Mouse (Mus musculus): ENCODE measurements at regions not wholly inside any gene's neighbourhood (a gene's known extent, or its start where the extent isn't known, plus 50 kb on each side); places are given as distances from the start of the nearest gene placed in this dataset.

DNA sequence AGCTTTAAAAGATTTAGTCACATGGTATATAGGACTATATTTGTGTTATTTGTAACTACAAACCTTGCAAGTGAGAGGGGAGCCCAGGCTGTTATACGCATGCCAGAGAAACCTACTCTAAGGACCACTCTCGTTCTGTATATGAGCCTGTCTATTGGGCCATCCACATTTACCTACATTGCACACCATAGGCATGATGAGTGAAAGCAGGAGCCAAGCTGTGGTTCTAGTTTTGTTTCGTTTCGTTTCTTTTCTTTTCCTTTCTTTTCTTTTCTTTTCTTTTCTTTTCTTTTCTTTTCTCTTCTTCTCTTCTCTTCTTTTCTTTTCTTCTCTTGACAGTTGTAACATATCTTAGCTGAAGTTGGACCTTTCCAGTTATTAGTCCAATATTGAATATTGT lies 109.2 kb upstream of the Fndc3a start:
- Histone ChIP-seq H3K9me3 (ENCODE audit: control insufficient read depth, low read length) (no peaks in the 10 kb centered on the region), H3K4me1 (replicated peaks; ENCODE audit: control insufficient read depth, insufficient read depth, low read length) (no peaks in the 10 kb centered on the region), H3K4me2 (replicated peaks; ENCODE audit: low read depth, low read length) (no peak overlapping the region), H3K27me3 (ENCODE audit: control insufficient read depth, insufficient read depth, low read length) (no peaks in the 10 kb centered on the region), H3K4me3 (ENCODE audit: low read depth, low read length) (no peak overlapping the region), H3K27ac (ENCODE audit: low read depth, low read length) (no peak overlapping the region), H3K9ac (ENCODE audit: low read depth, low read length) (no peak overlapping the region), H3K36me3 (ENCODE audit: control insufficient read depth, insufficient read depth, low read length) (no peaks in the 10 kb centered on the region)
- ATAC-seq (ENCODE audit: low FRiP score) (no peak), DNase-seq (ENCODE audit: low spot score) (no peak)
- WGBS, result 90% methylated on average over 4 of the region's 4 CpGs

DNA sequence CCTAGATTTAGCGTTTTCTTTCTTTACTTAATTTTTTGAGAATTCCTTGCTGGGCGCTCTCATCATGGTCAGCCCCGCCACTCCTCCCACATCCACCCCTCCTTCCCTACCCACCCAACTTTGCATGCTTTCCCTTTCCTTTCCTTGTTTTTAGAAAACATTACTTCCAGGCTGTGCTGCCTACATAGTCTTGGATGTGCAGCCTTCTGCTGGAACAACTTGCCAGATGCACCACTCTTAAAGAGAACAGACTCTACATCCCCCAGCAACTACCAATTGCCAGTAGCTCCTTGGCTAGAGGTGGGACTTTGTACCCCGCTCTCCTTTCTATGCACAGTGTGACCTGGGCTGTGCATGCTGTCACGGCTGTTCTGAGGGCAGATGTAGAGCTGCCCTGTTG lies 108.0 kb upstream of the Fndc3a start:
- no peaks in the 10 kb centered on the region for H3K9me3 ChIP-seq (ENCODE audit: control insufficient read depth, low read length)
- no peak for ATAC-seq (ENCODE audit: low FRiP score)
- H3K27ac ChIP-seq (ENCODE audit: low read depth, low read length), result no peak overlapping the region
- DNase-seq (ENCODE audit: low spot score), result no peak
- no peak overlapping the region for H3K4me3 ChIP-seq (ENCODE audit: low read depth, low read length)
- 90% methylated on average over 5 of the region's 5 CpGs for WGBS
- no peak overlapping the region for H3K9ac ChIP-seq (ENCODE audit: low read depth, low read length)
- H3K4me2 ChIP-seq (replicated peaks; ENCODE audit: low read depth, low read length), result no peak overlapping the region
- H3K4me1 ChIP-seq (replicated peaks; ENCODE audit: control insufficient read depth, insufficient read depth, low read length), result no peaks in the 10 kb centered on the region
- no peaks in the 10 kb centered on the region for H3K36me3 ChIP-seq (ENCODE audit: control insufficient read depth, insufficient read depth, low read length)
- H3K27me3 ChIP-seq (ENCODE audit: control insufficient read depth, insufficient read depth, low read length), result no peaks in the 10 kb centered on the region

DNA sequence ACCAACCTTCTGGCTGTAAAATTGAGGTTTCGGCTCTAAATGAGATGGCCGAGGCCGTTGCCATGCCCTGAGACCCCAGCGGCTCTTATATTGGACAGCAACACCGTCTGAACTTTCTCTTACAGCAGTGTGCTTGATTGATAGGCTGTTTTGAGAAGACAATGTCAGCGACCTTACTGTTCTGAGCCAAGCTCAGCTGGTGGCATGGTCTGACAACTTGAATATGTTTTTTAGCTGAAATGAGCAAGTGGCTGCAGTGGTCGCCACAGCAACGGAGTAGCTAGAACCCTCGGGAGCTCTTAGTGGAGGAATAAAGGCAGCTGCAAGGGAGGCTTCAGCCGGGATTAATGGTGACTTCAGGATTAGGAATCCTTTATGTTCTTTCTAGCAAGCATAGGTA lies 107.0 kb upstream of the Fndc3a start:
- no peak overlapping the region for H3K4me3 ChIP-seq (ENCODE audit: low read depth, low read length)
- H3K4me2 ChIP-seq (replicated peaks; ENCODE audit: low read depth, low read length), result no peak overlapping the region
- peak; percentile 70 for DNase-seq (ENCODE audit: low spot score)
- 17% methylated on average over 10 of the region's 10 CpGs for WGBS
- no peaks in the 10 kb centered on the region for H3K4me1 ChIP-seq (replicated peaks; ENCODE audit: control insufficient read depth, insufficient read depth, low read length)
- H3K27me3 ChIP-seq (ENCODE audit: control insufficient read depth, insufficient read depth, low read length), result no peaks in the 10 kb centered on the region
- H3K36me3 ChIP-seq (ENCODE audit: control insufficient read depth, insufficient read depth, low read length), result no peaks in the 10 kb centered on the region
- H3K9ac ChIP-seq (ENCODE audit: low read depth, low read length), result no peak overlapping the region
- ATAC-seq (ENCODE audit: low FRiP score), result peak; percentile 89
- H3K27ac ChIP-seq (ENCODE audit: low read depth, low read length), result 0 out of 2 replicates have a peak overlapping the region, but pooled peaks have one; percentile 17
- no peaks in the 10 kb centered on the region for H3K9me3 ChIP-seq (ENCODE audit: control insufficient read depth, low read length)

DNA sequence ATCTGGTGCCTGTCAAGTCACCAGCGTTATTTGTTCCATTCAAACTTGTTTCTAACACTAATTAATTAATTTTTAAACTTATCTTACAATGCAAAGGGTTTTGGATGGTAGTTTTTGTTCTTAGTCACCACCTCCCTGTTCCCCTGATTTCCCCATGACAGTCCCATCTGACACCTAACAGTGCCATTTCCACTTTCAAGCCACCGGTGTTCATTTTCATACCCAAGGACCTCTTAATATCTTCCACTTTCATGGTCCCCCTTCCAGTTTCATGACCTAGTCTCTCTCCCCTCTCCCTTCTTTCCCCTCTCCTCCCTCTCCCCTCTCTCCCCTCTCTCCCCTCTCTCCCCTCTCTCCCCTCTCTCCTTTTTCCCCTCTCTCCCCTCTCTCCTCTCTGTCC lies 99.3 kb upstream of the Fndc3a start:
- Histone ChIP-seq H3K9me3 (ENCODE audit: control insufficient read depth, low read length) (no peaks in the 10 kb centered on the region), H3K27me3 (ENCODE audit: control insufficient read depth, insufficient read depth, low read length) (no peaks in the 10 kb centered on the region), H3K4me1 (replicated peaks; ENCODE audit: control insufficient read depth, insufficient read depth, low read length) (no peaks in the 10 kb centered on the region), H3K27ac (ENCODE audit: low read depth, low read length) (no peak overlapping the region), H3K4me2 (replicated peaks; ENCODE audit: low read depth, low read length) (no peak overlapping the region), H3K9ac (ENCODE audit: low read depth, low read length) (no peak overlapping the region), H3K36me3 (ENCODE audit: control insufficient read depth, insufficient read depth, low read length) (no peaks in the 10 kb centered on the region), H3K4me3 (ENCODE audit: low read depth, low read length) (no peak overlapping the region)
- no peak for DNase-seq (ENCODE audit: low spot score)
- no peak for ATAC-seq (ENCODE audit: low FRiP score)
- WGBS, result 70% methylated on average over 2 of the region's 2 CpGs

DNA sequence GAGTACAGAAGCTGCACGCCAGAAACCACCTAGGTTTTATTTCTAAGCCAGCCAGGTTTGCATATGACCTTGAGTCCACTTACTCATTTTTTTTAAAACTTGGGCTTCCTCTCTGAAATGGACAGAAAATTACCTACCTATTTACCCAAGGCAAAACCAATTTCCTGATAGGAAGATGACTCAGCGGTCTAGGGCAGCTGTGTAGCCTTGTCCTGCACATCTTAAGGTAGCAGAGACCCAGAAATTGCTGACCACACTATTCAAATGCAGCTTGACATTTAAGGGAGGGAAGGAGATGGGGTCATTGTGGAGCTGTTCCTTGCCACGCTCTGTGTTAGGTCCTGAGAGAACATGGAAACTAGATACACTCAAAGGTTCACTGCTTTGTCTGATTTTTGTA lies 98.1 kb upstream of the Fndc3a start:
- H3K36me3 ChIP-seq (ENCODE audit: control insufficient read depth, insufficient read depth, low read length), result no peaks in the 10 kb centered on the region
- no peak overlapping the region for H3K4me3 ChIP-seq (ENCODE audit: low read depth, low read length)
- no peak overlapping the region for H3K27ac ChIP-seq (ENCODE audit: low read depth, low read length)
- H3K9me3 ChIP-seq (ENCODE audit: control insufficient read depth, low read length), result no peaks in the 10 kb centered on the region
- 91% methylated on average over 3 of the region's 3 CpGs for WGBS
- ATAC-seq (ENCODE audit: low FRiP score) (no peak), DNase-seq (ENCODE audit: low spot score) (no peak)
- H3K27me3 ChIP-seq (ENCODE audit: control insufficient read depth, insufficient read depth, low read length), result no peaks in the 10 kb centered on the region
- no peak overlapping the region for H3K9ac ChIP-seq (ENCODE audit: low read depth, low read length)
- no peaks in the 10 kb centered on the region for H3K4me1 ChIP-seq (replicated peaks; ENCODE audit: control insufficient read depth, insufficient read depth, low read length)
- H3K4me2 ChIP-seq (replicated peaks; ENCODE audit: low read depth, low read length), result no peak overlapping the region

GRCm38 (mm10) chr14:72807286-72807685 lies 97.5 kb upstream of the Fndc3a start:
- Histone ChIP-seq H3K36me3 (ENCODE audit: control insufficient read depth, insufficient read depth, low read length) (no peaks in the 10 kb centered on the region), H3K9me3 (ENCODE audit: control insufficient read depth, low read length) (no peaks in the 10 kb centered on the region), H3K4me1 (replicated peaks; ENCODE audit: control insufficient read depth, insufficient read depth, low read length) (no peaks in the 10 kb centered on the region), H3K27me3 (ENCODE audit: control insufficient read depth, insufficient read depth, low read length) (no peaks in the 10 kb centered on the region), H3K4me3 (ENCODE audit: low read depth, low read length) (no peak overlapping the region), H3K27ac (ENCODE audit: low read depth, low read length) (no peak overlapping the region), H3K9ac (ENCODE audit: low read depth, low read length) (no peak overlapping the region), H3K4me2 (replicated peaks; ENCODE audit: low read depth, low read length) (no peak overlapping the region)
- no peak for DNase-seq (ENCODE audit: low spot score)
- no peak for ATAC-seq (ENCODE audit: low FRiP score)
- WGBS, result 82% methylated on average over 7 of the region's 7 CpGs

- Histone ChIP-seq H3K36me3 (ENCODE audit: control insufficient read depth, insufficient read depth, low read length) (no peaks in the 10 kb centered on the region), H3K4me1 (replicated peaks; ENCODE audit: control insufficient read depth, insufficient read depth, low read length) (no peaks in the 10 kb centered on the region), H3K4me2 (replicated peaks; ENCODE audit: low read depth, low read length) (no peak overlapping the region), H3K9ac (ENCODE audit: low read depth, low read length) (no peak overlapping the region), H3K9me3 (ENCODE audit: control insufficient read depth, low read length) (no peaks in the 10 kb centered on the region), H3K4me3 (ENCODE audit: low read depth, low read length) (no peak overlapping the region), H3K27ac (ENCODE audit: low read depth, low read length) (no peak overlapping the region), H3K27me3 (ENCODE audit: control insufficient read depth, insufficient read depth, low read length) (no peaks in the 10 kb centered on the region)
- WGBS, result 93% methylated on average over 6 of the region's 6 CpGs
- DNase-seq (ENCODE audit: low spot score), result no peak
- ATAC-seq (ENCODE audit: low FRiP score), result no peak
These were observed 96.8 kb upstream of the Fndc3a start for GRCm38 (mm10) chr14:72806598-72806997.

- Histone ChIP-seq H3K9me3 (ENCODE audit: control insufficient read depth, low read length) (no peaks in the 10 kb centered on the region), H3K4me2 (replicated peaks; ENCODE audit: low read depth, low read length) (no peak overlapping the region), H3K27ac (ENCODE audit: low read depth, low read length) (no peak overlapping the region), H3K4me3 (ENCODE audit: low read depth, low read length) (no peak overlapping the region), H3K9ac (ENCODE audit: low read depth, low read length) (no peak overlapping the region), H3K36me3 (ENCODE audit: control insufficient read depth, insufficient read depth, low read length) (no peaks in the 10 kb centered on the region), H3K27me3 (ENCODE audit: control insufficient read depth, insufficient read depth, low read length) (no peaks in the 10 kb centered on the region), H3K4me1 (replicated peaks; ENCODE audit: control insufficient read depth, insufficient read depth, low read length) (no peaks in the 10 kb centered on the region)
- DNase-seq (ENCODE audit: low spot score), result no peak
- ATAC-seq (ENCODE audit: low FRiP score), result no peak
These were observed 93.8 kb upstream of the Fndc3a start for GRCm38 (mm10) chr14:72803579-72803978.

DNA sequence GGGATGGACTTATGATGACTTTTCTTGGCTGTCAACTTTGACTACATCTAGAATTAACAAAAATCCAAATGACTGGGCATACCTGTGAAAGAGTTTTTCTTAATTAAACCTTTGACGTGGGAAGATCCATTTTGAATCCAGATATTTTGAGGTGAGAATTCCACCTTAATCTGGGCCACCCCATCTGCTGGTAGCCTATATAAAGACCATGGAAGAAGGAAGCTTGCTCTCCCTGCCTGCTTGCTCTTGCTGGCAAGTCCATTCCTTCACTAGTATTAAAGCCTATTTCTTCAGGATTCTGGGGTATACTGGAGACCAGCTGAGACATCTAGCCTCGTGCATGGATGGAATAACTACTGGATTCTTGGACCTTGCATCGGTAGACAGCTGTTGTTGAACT lies 80.9 kb upstream of the Fndc3a start:
- H3K9ac ChIP-seq (ENCODE audit: low read depth, low read length), result no peak overlapping the region
- 78% methylated on average over 3 of the region's 3 CpGs for WGBS
- DNase-seq (ENCODE audit: low spot score), result no peak

More for the DNA sequence above, 80.9 kb upstream of the Fndc3a start:
- Histone ChIP-seq H3K27me3 (ENCODE audit: control insufficient read depth, insufficient read depth, low read length) (no peaks in the 10 kb centered on the region), H3K4me1 (replicated peaks; ENCODE audit: control insufficient read depth, insufficient read depth, low read length) (no peaks in the 10 kb centered on the region), H3K36me3 (ENCODE audit: control insufficient read depth, insufficient read depth, low read length) (no peaks in the 10 kb centered on the region), H3K9me3 (ENCODE audit: control insufficient read depth, low read length) (no peaks in the 10 kb centered on the region), H3K27ac (ENCODE audit: low read depth, low read length) (no peak overlapping the region), H3K4me2 (replicated peaks; ENCODE audit: low read depth, low read length) (no peak overlapping the region), H3K4me3 (ENCODE audit: low read depth, low read length) (no peak overlapping the region)
- no peak for ATAC-seq (ENCODE audit: low FRiP score)
